Mouse (Mus musculus) hindbrain, embryonic 15.5 days (tissue): ENCODE results near the gene Foxo1. TPM values are rescaled to one million over a fixed set of nuclear protein-coding genes. Genes with fewer than 3 reads are reported as not detected.

Experiments
- ATAC-seq: fragments of 200-750 bp; cut with Nextera tagmentation; 2 replicates; pipeline ENCODE4 v1.8.0; 2017; ENCODE audit warnings: low read depth, moderate number of reproducible peaks, moderate TSS enrichment; ENCODE audit not compliant: low FRiP score
- H3K27ac ChIP-seq: fragments of 300-500 bp; sonication (generic); replicated peaks from 2 replicates; pipeline ENCODE4 v1.5.1; 2015; ENCODE audit warnings: mild to moderate bottlenecking, inconsistent platforms
- H3K27me3 ChIP-seq: fragments of 300-500 bp; sonication (generic); 2 replicates; pipeline ENCODE4 v1.6.1; 2015; ENCODE audit warnings: control low read depth, inconsistent platforms
- H3K36me3 ChIP-seq: fragments of 300-500 bp; sonication (generic); 2 replicates; pipeline ENCODE4 v1.6.1; 2015; ENCODE audit warnings: control low read depth, inconsistent platforms
- H3K4me1 ChIP-seq: fragments of 300-500 bp; sonication (generic); replicated peaks from 2 replicates; pipeline ENCODE4 v1.6.1; 2015; ENCODE audit warnings: control low read depth, inconsistent platforms
- H3K4me2 ChIP-seq: fragments of 300-500 bp; sonication (generic); 2 replicates; pipeline ENCODE4 v1.6.1; 2015; ENCODE audit warnings: moderate library complexity, mild to moderate bottlenecking, inconsistent platforms
- H3K4me3 ChIP-seq: fragments of 300-500 bp; sonication (generic); 2 replicates; pipeline ENCODE4 v1.5.1; 2015; ENCODE audit warnings: mild to moderate bottlenecking, inconsistent platforms
- H3K9ac ChIP-seq: fragments of 300-500 bp; sonication (generic); 2 replicates; pipeline ENCODE4 v1.6.1; 2015; ENCODE audit warnings: inconsistent platforms
- H3K9me3 ChIP-seq: fragments of 300-500 bp; sonication (generic); 2 replicates; pipeline ENCODE4 v1.6.1; 2016; ENCODE audit warnings: control low read depth, inconsistent platforms
- WGBS: fragments of 180-500 bp; shearing (Covaris S2); methylation state at CpG from one replicate; pipeline ENCODE4 v1.1.7; 2015; 5-methylcytosine and 5-hydroxymethylcytosine counted together
- polyA plus RNA-seq: library from polyadenylated mRNA; unstranded; fragments of >200 nt; fragmentation: Nextera tagmentation; extraction: Ambion mirVana; gene quantifications from 2 replicates; pipeline ENCODE4 v1.2.1, GENCODE M21; 2015

Foxo1 gene
- polyA plus RNA-seq, 1 experiment from 2014 or later = 3.4 TPM

GRCm38 (mm10) chr3:52391897-52392296 lies 123.8 kb downstream of the Foxo1 start:
- 66% methylated on average over 6 of the region's 6 CpGs for WGBS
- Histone ChIP-seq H3K27ac (no peak overlapping the region), H3K9ac (no peak overlapping the region), H3K36me3 (no peaks in the 10 kb centered on the region), H3K27me3 (no peaks in the 10 kb centered on the region), H3K9me3 (no peaks in the 10 kb centered on the region), H3K4me2 (no peak overlapping the region), H3K4me3 (no peak overlapping the region), H3K4me1 (no peaks in the 10 kb centered on the region)
- no peak for ATAC-seq

- H3K9me3 ChIP-seq = no peaks in the 10 kb centered on the region
- H3K4me2 ChIP-seq = no peak overlapping the region
- no peak for ATAC-seq
- H3K27me3 ChIP-seq = no peaks in the 10 kb centered on the region
- 88% methylated on average over 2 of the region's 2 CpGs for WGBS
- H3K36me3 ChIP-seq = no peaks in the 10 kb centered on the region
- H3K4me1 ChIP-seq = no peaks in the 10 kb centered on the region
- no peak overlapping the region for H3K9ac ChIP-seq
- no peak overlapping the region for H3K27ac ChIP-seq
- no peak overlapping the region for H3K4me3 ChIP-seq
Measured at GRCm38 (mm10) chr3:52392521-52392920, 124.4 kb downstream of the Foxo1 start.

GRCm38 (mm10) chr3:52393171-52393570 lies 125.0 kb downstream of the Foxo1 start:
- 83% methylated on average over 10 of the region's 10 CpGs for WGBS
- Histone ChIP-seq H3K4me2 (no peak overlapping the region), H3K4me3 (no peak overlapping the region), H3K9me3 (no peaks in the 10 kb centered on the region), H3K27ac (no peak overlapping the region), H3K4me1 (no peaks in the 10 kb centered on the region), H3K9ac (no peak overlapping the region), H3K27me3 (no peaks in the 10 kb centered on the region), H3K36me3 (no peaks in the 10 kb centered on the region)
- no peak for ATAC-seq

GRCm38 (mm10) chr3:52396121-52396731 lies 128.1 kb downstream of the Foxo1 start:
- no peaks in the 10 kb centered on the region for H3K9me3 ChIP-seq
- H3K4me1 ChIP-seq = peaks cover 11% of the 10 kb centered on the region
- no peak for ATAC-seq
- H3K9ac ChIP-seq = no peak overlapping the region
- no peak overlapping the region for H3K4me3 ChIP-seq
- H3K36me3 ChIP-seq = no peaks in the 10 kb centered on the region
- H3K4me2 ChIP-seq = no peak overlapping the region
- no peak overlapping the region for H3K27ac ChIP-seq
- no peaks in the 10 kb centered on the region for H3K27me3 ChIP-seq
- 88% methylated on average over 13 of the region's 13 CpGs for WGBS

- no peak overlapping the region for H3K27ac ChIP-seq
- no peaks in the 10 kb centered on the region for H3K36me3 ChIP-seq
- H3K4me1 ChIP-seq = peaks cover 17% of the 10 kb centered on the region
- H3K27me3 ChIP-seq = 0 out of 2 replicates have a peak, but pooled peaks cover 5% of the 10 kb centered on the region
- H3K4me3 ChIP-seq = no peak overlapping the region
- 85% methylated on average over 10 of the region's 10 CpGs for WGBS
- ATAC-seq = no peak
- no peaks in the 10 kb centered on the region for H3K9me3 ChIP-seq
- H3K4me2 ChIP-seq = no peak overlapping the region
- no peak overlapping the region for H3K9ac ChIP-seq
Measured at GRCm38 (mm10) chr3:52396951-52397615, 128.9 kb downstream of the Foxo1 start.

- Histone ChIP-seq H3K9ac (no peak overlapping the region), H3K36me3 (no peaks in the 10 kb centered on the region), H3K27me3 (0 out of 2 replicates have a peak, but pooled peaks cover 5% of the 10 kb centered on the region), H3K4me1 (peaks cover 17% of the 10 kb centered on the region), H3K27ac (no peak overlapping the region), H3K4me2 (no peak overlapping the region), H3K9me3 (no peaks in the 10 kb centered on the region), H3K4me3 (no peak overlapping the region)
- ATAC-seq = no peak
- WGBS = 77% methylated on average over 8 of the region's 8 CpGs
Measured at GRCm38 (mm10) chr3:52397961-52398360, 129.8 kb downstream of the Foxo1 start.

- 13% methylated on average over 18 of the region's 19 CpGs for WGBS
Measured at GRCm38 (mm10) chr3:52400284-52401161, 132.4 kb downstream of the Foxo1 start.

GRCm38 (mm10) chr3:52401162-52401928 lies 133.2 kb downstream of the Foxo1 start:
- Histone ChIP-seq H3K27me3 (0 out of 2 replicates have a peak, but pooled peaks cover 5% of the 10 kb centered on the region), H3K36me3 (no peaks in the 10 kb centered on the region), H3K4me3 (peak overlapping the region; percentile 30), H3K9ac (peak overlapping the region; percentile 20; the same call in 1 of the 2 replicates), H3K9me3 (no peaks in the 10 kb centered on the region), H3K27ac (peak overlapping the region; percentile 62), H3K4me1 (peaks cover 17% of the 10 kb centered on the region), H3K4me2 (peak overlapping the region; percentile 61)
- WGBS = under 1% methylated on average over 26 of the region's 26 CpGs
- ATAC-seq = peak; percentile 89

More at GRCm38 (mm10) chr3:52400284-52401161, 132.4 kb downstream of the Foxo1 start:
- Histone ChIP-seq H3K9me3 (no peaks in the 10 kb centered on the region), H3K9ac (no peak overlapping the region), H3K36me3 (no peaks in the 10 kb centered on the region), H3K4me1 (peaks cover 17% of the 10 kb centered on the region), H3K4me2 (peak overlapping the region; percentile 61), H3K27me3 (0 out of 2 replicates have a peak, but pooled peaks cover 5% of the 10 kb centered on the region), H3K27ac (peak overlapping the region; percentile 62), H3K4me3 (peak overlapping the region; percentile 30)
- ATAC-seq = no peak

Other genes starting within 250 kb of the Foxo1 start
- gene Maml3, start 163.3 kb upstream of the Foxo1 start, polyA plus RNA-seq = 7.7 and 7.8 TPM in 2 replicates